Mouse (Mus musculus) neutrophil, adult 5-6 weeks (primary cell): Measurements from ENCODE around the gene Gm20425. TPM values are rescaled to one million over a fixed set of nuclear protein-coding genes. Genes with fewer than 3 reads are reported as not detected.

ENCODE experiments used
- ATAC-seq: fragments of 151-379, 151-347 bp; 2 replicates; pipeline ENCODE4 v1.8.0; 2017; ENCODE audit warnings: mild to moderate bottlenecking, moderate TSS enrichment; ENCODE audit not compliant: insufficient number of reproducible peaks, poor library complexity, low FRiP score, severe bottlenecking; ENCODE audit errors: extremely low read depth
- total RNA-seq: library from RNA; stranded (forward); fragments of 200-1000 nt; gene quantifications from 2 replicates; pipeline ENCODE4 v1.2.3, GENCODE M21; 2017

Gm20425 gene
- not detected in 2 replicates for total RNA-seq

- ATAC-seq, result peak; percentile 75
Measured at GRCm38 (mm10) chr9:103230151-103230951, at the start of gene Gm20425, which contains the start of gene Trf. Gene Gm20425 (minus strand): TSS chr9:103230307. Gene Trf (minus strand): TSS chr9:103230444.

- no peak for ATAC-seq
Measured at GRCm38 (mm10) chr9:103276876-103277275, 46.8 kb upstream of the Gm20425 start.

DNA sequence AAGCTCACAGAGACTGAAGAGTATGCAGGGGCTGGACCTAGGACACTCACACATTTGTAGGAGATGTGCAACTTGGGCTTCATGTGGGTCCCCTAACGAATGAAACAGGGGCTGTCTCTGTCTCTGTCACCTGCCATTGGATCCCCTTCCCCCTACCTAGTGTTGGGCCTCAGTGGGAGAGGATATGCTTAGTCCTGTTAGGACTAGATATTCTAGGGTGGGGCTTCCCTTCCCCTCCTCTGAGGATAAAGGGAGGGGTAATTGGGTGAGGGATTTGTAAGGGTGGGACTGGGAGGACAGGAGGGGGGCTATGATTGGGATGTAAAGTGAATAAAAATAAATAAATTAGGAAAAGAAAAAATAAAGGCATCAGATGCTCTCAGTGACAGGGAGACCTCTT lies 45.6 kb upstream of the Gm20425 start:
- ATAC-seq, result no peak

GRCm38 (mm10) chr9:103274819-103275218 lies 44.7 kb upstream of the Gm20425 start:
- ATAC-seq, result no peak

DNA sequence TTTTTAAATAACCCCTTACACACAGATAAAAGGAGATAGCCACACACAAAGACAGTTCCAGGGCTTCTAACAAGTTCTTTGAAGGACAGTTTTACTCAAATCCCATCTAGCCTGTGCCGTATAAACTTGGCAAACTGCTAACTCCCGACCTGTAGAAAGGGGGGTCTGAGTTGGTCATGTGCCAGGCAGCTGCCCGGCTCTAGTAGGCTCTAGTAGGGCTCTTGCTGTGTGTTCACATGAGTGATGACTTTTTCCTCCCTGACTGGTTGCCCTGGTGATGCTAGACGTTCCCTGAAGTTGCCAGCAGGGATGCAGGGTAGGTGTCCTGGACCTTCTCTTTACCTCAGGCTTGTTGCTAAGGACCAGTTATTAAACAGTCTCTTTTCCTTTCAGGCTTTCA lies 41.0 kb upstream of the Gm20425 start:
- no peak for ATAC-seq

- ATAC-seq, result no peak
Measured at GRCm38 (mm10) chr9:103265778-103266177, 35.7 kb upstream of the Gm20425 start.

- ATAC-seq, result no peak
Measured at GRCm38 (mm10) chr9:103252906-103253305, 22.8 kb upstream of the Gm20425 start.

DNA sequence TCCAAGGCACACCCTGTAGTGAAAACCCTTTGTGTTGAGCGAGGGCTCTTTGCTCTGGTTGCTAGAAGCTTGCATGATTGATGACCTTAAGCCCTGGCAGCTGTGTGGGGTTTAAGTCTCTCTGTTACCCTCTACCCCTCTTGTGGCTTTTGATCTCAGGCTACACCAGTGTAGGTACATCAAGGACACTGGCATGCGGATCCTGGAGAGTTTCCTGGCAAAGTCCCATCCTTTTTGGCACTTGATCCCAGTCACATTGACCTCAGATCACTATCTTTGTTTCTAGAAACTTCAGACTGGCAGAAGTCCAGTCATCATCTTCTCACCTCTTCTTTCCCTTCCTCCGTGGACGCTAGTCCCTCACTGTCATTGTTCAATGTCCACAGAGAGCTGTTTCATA lies 18.5 kb upstream of the Gm20425 start:
- no peak for ATAC-seq

DNA sequence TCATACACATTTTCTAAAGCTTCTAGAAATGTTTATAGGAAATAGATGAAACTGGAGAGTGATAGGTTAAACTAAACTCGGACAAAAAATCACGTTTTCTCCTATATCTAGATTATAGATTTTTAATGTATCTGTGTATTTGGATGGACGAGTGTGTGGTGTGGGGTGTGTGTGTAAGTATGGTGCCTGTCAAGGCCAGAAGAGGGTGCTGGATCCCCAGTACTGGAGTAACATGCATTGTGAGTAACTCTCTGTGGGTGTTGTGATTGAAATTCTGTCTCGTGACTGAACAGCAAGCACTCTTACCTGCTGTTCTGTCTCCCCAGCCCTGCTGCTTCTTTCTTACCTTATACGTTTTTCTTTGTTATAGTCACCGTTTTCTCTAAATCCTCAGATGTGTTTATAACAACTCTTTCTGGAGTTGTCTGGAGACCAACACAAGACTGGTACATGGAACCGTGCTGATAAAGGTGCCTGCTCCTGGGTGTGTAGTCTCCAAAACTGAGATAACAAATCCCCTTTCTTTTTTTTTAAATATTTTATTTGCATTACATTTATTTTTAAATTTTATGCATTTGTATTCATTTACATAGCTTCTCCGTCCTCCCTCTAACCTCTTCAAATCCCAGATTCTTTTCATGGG lies 16.5 kb upstream of the Gm20425 start:
- no peak for ATAC-seq

DNA sequence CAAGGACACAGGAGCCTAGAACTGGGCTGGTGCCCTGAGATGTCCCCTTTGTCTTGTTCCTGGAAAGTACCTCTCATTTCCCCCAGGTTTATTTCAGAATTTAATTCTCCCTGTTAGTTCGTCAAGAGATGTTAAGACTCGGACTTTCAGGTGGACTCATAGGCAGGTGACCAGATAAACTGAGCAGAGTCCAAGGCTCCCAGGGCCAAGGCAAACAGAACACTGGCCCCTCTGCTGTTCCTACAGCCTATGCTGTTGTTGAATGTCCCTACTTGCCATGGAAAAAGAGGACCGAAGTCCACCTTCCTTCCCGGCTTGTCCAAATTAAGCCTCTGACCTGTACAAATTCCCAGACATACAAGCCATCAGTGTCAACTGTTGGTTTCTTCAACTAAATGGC lies 13.5 kb upstream of the Gm20425 start:
- no peak for ATAC-seq

DNA sequence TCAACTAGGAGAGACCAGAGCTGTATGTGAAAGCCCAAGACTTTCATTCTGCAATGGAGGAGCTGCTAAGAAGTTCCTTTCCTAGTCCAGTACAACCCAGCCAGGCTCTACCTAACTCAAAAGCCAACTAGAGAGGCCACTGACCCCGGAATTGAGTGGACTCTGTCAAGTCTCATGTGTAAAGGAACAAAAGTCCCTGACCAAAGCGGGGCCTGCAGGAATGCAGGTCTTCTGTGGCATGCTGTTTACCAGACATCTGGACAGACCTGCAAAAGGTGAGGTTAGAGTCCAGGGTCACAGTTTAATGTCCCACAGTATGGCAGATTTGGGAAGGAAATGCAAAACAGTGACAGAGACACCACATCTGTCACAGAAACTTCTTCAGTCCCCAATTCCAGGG lies 11.1 kb upstream of the Gm20425 start:
- no peak for ATAC-seq

- no peak for ATAC-seq
Measured at GRCm38 (mm10) chr9:103239471-103239870, 9.4 kb upstream of the Gm20425 start.

DNA sequence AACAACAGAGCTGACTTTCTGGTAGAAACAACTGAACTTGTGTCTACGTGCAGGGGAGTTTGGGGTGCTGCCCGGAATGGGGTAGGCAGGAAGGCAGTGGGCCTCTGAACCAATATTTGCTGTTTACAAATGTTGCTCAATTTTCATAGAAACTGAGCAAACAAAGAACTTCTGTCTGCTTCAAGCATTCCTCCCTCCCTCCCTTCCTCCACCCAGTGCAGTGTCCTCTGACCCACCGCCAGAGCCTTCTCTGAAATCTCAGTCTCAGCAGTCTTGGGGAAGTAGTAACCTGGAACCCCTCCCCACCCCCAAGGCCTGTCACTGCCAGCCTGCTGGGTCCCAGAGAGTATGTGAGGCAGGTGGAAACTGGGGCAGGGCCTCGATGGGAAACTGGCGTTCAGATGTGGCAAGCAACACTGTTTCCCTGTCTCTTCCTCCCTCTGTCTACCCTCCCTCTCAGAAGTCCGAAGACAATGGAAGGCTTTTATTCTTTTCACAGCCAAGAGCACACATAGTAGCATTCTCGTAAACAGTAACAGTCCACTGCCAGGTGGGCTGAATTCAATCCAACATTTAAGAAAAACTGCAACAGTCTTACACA lies 4.6 kb upstream of the Gm20425 start:
- 0 out of 2 replicates have a peak, but pooled peaks have one; percentile 9 for ATAC-seq

GRCm38 (mm10) chr9:103234059-103234458 lies 4.0 kb upstream of the Gm20425 start:
- no peak for ATAC-seq

DNA sequence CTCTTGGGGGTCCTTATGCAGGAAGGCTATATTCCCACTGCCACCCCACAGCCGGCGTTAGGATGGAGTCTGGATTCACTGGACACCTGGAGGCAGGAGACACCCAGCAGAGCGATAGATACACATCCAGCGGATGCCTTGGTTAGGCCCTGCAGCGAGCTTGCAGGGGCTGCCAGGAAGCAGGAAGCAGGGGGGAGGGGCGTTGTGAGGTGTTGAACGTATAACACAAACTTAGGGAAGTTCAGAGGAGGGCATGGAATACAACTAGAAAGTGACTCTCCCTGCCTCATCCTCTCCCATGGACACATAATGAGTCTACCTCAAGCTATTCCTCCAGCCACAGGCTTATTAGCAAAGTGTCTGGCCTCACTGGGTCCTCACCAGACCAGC lies 2.9 kb upstream of the Gm20425 start:
- ATAC-seq, result no peak

DNA sequence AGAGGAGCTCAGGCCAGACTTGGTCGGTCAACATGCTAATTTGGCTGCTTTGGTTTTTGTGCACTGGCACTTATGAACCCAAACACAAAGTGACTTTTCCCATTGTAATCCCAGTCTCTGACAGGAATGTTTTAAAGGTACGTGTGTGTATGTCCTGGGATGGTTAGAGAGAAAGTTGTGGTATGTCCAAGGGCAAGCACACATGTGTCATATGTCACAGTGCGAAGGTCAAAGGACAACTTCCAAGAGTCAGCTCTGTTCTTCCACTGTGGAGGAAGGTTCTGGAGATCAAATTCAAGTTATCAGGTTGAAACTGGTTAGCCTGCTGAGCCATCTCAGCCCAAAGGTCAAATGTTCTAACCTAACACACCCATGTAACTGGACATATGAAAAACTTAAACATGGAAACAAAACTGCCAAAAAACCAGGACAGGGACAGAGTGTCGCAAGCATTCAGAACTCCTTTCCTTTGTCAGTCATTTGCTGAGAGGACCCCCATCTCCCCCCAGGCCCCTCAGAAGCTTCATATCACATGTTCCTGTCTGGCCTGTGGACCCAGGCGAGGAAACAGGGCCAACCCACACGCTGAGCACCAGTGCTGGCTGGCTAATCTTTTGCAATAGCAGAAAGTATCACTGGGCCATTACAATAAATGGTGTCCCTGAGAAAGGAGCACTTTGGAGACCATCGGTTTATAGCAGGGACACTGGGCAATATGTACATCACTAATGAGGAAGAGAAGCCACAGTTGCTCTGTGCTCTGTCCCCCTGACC lies 2.3 kb upstream of the Gm20425 start:
- ATAC-seq, result no peak

DNA sequence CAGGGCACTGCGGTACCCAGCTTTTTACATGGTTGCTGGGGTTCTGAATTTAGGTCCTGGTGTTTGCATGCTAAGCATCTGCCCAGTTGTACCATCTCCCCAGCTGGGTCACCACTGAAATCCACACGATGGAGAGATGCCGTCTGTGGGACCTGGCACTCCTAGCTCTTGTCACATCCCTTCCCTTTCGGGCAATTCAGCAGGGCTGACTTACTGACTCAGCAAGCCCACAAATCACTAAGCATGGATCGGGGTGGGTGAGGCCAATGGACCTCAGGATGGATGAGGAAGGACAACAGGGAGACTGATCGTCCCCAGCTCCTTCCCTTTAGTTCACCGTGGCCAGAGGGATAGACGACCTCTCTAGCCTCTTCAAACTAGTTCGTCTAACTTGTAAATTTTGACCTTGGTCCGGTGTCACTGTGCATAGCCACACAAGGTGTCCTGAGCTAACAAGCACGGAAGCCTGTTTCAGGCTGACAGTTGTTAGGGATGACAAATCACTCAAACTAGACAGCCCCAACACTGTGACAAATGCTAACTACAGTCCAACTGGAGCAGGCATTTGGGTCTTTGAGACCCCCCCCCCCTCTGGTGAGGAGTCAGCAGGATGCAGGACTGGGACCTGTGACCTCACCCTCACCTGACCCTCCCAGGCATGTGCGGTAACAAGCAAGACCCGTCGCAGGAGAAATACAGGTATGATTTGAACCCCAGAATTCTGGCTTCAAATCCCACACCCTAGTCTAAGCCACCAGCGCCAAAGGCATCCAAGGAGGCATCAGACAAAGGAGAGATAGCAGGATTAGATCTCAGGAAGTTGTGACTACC lies 855 bp downstream of the Gm20425 start:
- ATAC-seq, result no peak

- ATAC-seq, result no peak
Measured at GRCm38 (mm10) chr9:103228370-103229003, 1.6 kb downstream of the Gm20425 start.
